Mouse (Mus musculus) induced T-regulatory cell, adult 2 months (primary cell): ENCODE results near the gene Cd200r1.
"Not testable (repeated sequence)": the region's sequence is repeated elsewhere in the genome, so short reads cannot be mapped to it uniquely, and the experiment has no call there.

Experiments
- DNase-seq: peaks from one replicate; pipeline ENCODE4 v3.0.0-alpha.2; 2012; ENCODE audit warnings: low read depth

Gene Cd200r1

DNA sequence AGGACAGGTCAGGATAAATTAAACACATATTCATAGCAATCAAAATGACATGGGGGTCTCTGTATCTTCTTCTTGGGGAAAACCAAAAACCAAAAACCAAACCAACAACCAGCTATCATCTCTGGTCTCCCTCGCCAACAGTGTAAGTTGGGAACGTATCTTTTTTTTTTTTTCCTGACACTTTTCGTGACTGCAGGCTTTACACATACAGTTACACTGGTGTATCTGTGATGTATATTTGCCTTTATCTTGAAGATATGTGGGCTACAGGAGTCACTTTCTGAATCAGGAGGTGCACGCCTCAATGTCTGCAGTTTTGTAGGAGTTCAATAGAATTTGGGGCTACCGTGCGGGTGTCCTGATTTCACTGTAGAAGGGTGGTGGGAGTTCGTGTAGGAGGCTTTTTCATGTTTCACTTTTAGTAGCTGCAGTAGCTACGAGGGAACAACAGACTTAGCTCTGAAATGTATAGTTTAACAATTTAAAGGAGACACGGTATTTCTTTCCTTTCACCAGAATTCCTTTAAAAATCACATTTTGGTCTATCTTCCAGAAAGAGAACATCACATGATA, 870 bp downstream of the Cd200r1 start:
- DNase-seq: peak; percentile 65

DNA sequence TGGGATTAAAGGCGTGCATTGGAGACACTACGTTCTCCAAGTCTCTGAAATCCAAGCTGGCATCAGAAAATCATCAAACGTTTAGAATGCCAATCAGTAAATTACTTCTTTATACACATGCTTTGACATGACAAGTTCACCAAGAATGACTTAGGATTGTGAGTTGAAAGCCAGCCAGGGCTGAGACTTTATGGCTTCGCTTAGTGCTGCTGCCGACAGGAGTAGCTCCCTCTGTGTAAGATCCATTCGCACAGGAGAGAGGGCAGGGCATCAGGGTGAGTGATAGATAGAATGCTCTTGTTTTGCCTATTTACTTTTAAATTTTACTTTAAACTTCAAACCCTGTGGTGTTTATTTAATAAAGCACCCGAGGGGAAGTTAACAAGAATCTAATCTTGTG, 2.0 kb downstream of the Cd200r1 start:
- no peak for DNase-seq

DNA sequence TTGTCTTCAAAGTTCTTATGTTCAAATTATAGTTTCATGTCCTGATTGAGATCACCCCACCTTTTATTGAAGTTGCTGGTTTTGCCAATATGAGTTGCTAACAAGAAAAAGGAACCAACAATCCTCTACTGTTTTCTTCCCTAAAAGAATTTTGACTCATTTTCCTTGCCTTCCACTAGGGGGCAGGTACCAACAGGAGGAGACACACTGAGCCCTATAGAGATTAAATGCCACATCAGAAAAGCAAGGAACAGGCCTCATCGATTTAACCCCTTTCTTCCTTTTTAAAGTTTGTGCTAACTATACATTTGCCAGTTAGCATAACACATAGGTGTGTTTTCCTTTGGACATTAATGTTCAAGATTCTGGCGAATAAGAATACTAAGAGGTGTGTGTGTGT, 2.4 kb downstream of the Cd200r1 start:
- DNase-seq: peak; percentile 80

DNA sequence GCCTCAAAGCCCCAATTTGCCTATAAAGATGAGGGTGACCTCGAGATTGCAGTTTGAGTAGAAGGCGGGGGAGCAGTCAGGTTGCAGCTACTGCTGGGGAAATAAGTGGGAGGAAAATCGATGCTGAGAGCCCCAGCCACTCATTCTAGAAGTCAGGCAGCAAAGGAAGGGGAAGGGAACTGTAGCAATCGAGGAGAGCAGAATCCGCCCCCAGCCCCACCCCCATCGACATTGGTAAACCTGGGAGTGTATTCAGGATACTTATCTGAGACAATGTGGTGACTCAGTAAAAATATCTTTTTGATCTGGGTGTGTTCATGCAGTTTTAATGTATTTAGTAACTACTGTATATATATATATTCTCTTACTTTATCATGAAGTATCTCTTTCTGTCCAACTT, 7.0 kb downstream of the Cd200r1 start:
- DNase-seq: peak; percentile 56

DNA sequence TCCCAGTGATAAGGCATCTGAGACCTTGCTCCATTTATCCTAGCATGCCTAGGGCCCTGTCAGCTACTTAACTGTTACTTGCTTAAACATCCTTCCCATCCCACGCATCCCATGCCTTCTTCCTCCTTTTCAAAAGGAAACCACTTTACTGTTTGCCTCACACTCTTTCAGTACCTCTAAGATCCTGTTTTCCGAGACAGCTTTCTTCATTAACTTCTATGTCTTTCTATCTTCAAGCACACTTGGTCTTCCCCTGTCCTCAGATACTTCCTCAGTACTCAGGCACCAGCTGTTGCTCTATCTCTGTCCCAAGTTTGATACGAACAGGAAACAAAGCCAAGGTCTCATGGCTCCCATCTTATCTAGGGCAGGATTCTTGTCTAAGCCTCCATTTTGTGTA, 8.1 kb downstream of the Cd200r1 start:
- peak; percentile 50 for DNase-seq

GRCm38 (mm10) chr16:44774201-44774600, 8.7 kb downstream of the Cd200r1 start:
- peak; percentile 61 for DNase-seq

- DNase-seq: peak; percentile 74
Observed at GRCm38 (mm10) chr16:44778538-44779147, 13.1 kb downstream of the Cd200r1 start.

DNA sequence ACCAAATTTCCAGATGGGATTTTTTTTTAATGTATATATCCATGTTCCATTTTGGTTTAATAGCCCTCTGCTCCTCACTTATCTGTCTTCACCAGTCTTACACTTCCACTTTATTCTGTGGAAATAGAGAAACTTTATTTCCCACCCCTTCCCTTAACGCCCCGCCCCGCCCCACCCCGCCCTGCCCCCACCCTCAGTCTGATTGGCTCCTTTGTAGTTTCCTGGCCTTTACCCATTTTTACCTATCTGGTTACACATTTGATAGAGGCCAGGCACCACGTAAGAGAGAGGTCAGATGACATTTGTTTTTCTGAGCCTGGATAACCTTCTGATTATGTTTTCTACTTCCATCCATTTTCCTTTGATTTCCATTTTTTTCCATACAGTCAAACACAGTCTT, 14.0 kb downstream of the Cd200r1 start:
- DNase-seq: peak; percentile 22

DNA sequence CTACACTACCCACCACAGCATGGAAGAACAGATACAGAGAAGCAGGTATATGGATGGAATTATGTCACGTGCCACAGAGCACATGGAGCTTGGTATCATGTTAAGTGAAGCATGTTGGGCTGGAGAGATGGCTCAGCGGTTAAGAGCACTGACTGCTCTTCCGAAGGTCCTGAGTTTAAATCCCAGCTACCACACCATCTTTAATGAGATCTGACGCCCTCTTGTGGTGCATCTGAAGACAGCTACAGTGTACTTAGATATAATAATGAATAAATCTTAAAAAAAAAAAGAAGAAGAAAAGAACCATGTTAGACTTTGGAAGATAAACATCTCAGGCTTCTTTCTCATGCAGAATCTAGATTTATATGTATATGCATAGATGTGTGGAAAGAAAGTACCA, 15.2 kb downstream of the Cd200r1 start:
- DNase-seq: peak; percentile 55

- no peak for DNase-seq
Observed at GRCm38 (mm10) chr16:44786934-44787333, 21.4 kb downstream of the Cd200r1 start.

- no peak for DNase-seq
Observed at GRCm38 (mm10) chr16:44794416-44794815, 28.9 kb downstream of the Cd200r1 start.

DNA sequence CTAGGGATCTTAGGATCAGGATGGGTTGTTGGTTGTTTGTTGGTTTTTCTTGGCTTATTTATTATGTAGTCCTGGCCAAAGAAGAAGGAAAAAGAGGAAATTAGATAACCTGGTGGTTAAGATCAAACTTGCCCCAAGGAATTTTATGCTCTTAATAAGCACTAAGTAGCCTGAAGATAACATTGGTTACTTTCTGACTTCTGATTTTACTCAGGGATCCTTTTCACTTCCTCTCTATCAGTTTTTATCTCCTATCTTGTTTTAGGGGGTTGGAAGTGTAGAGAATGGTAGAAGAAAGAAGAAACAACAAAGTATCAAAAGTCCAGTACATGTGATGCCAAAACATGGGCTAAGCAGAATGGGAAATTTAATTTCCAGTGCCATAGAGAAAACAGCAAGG, 40.4 kb downstream of the Cd200r1 start:
- no peak for DNase-seq

DNA sequence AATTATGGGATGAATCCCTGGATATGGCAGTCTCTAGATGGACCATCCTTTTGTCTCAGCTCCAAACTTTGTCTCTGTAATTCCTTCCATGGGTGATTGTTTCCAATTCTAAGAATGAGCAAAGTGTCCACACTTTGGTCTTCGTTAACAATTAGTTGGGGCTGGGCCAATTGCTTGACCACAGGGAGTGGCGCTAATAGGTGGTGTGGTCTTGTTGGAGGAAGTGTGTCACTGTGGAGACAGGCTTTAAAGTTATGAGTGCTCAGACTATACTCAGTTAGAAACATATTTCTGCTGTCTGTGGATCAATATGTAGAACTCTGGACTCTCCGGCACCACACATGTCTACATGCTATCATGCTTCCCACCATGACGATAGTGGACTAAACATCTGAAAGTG, 44.7 kb downstream of the Cd200r1 start:
- DNase-seq: not testable (repeated sequence)

DNA sequence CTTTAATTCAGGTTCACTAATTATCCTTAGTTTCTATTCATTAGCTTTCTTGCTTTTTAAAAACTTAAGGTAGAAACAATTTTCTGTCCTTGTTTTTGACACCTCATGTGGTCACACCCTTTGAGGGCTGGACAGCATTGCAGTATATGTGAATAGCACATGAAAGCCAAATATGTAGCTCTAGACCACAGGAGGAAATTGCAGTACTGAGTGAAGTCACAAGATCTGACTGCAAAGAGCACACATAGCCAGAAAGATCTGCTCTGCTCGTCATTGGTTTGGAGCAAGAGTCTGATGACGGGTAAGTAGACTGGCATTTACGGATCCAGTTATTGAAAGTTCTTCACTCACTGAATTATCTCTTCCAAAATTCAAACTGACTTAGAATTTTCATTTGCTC, 46.0 kb downstream of the Cd200r1 start, which contains the start of gene Cd200r4:
Gene Cd200r4 (plus strand): TSS at position 190 of the 400 bp plus-strand sequence.
- peak; percentile 30 for DNase-seq

DNA sequence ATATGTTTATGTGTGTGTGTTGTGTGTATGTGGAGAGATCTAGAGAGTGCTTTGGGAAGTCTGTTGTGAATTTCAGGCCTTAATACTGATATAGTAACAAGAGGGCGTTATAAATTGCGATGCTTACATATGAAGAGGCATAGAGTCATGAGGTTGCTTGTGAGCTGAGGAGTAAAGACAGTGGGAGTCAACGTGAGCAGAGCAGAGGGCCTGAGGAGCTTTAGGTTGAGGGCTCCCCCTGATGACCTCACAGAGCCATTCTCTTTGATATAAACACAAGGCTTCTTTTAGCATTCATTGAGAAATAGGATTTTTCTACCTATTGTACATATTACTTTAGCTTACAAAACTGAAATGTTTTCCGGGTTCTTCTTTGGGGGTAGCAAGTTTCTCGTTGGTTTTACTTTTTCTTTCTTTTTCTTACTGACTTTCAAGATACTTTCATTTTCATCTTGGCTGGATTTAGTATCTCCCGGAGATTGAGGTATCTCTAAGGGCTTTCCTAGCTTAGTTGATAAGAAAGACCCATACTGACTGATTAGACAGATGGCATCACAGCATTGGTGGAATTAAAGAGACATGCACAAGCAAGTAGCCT, 47.0 kb downstream of the Cd200r1 start:
- peak; percentile 69 for DNase-seq

- no peak for DNase-seq
Observed at GRCm38 (mm10) chr16:44818010-44818409, 52.5 kb downstream of the Cd200r1 start.

GRCm38 (mm10) chr16:44820545-44820944, 55.0 kb downstream of the Cd200r1 start:
- no peak for DNase-seq

- DNase-seq: no peak
Observed at GRCm38 (mm10) chr16:44832286-44832685, 66.8 kb downstream of the Cd200r1 start.

DNA sequence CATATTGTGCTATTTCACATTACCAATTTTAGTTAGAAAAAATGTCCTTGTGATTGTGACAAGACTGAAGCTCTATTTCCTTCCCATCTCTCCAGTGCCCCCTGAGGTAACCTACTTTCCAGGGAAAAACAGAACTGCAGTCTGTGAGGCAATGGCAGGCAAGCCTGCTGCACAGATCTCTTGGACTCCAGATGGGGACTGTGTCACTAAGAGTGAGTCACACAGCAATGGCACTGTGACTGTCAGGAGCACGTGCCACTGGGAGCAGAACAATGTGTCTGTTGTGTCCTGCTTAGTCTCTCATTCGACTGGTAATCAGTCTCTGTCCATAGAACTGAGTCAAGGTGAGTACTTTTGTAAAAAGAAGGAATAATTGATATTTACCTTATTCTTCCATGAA, 67.7 kb downstream of the Cd200r1 start:
- not testable (repeated sequence) for DNase-seq
